Mouse (Mus musculus) lung, adult 2 months (tissue): ENCODE data around the gene Svs1.

Experiments
- CTCF ChIP-seq: fragments of 200-500 bp; IDR thresholded peaks from 2 replicates; pipeline ENCODE4 v1.5.1; 2011; ENCODE audit warnings: mild to moderate bottlenecking, low read length, control low read depth; ENCODE audit not compliant: insufficient read depth
- POLR2A ChIP-seq: fragments of 200-500 bp; IDR thresholded peaks from 2 replicates; pipeline ENCODE4 v1.6.1; 2011; ENCODE audit warnings: low read depth, mild to moderate bottlenecking, control low read depth, low read length, borderline replicate concordance; ENCODE audit errors: extremely low read depth

- TF ChIP-seq CTCF, result no peak
- TF ChIP-seq POLR2A, result no peak
Measured at GRCm38 (mm10) chr6:48953220-48953619, 33.4 kb upstream of the Svs1 start.
